Mouse (Mus musculus) kidney, adult 2 months (tissue): ENCODE measurements around the gene Cdk9.

Experiments used
- CTCF ChIP-seq: fragments of 200-500 bp; conservative IDR thresholded peaks from 2 replicates; pipeline ENCODE4 v1.5.1; 2011; ENCODE audit warnings: low read depth, mild to moderate bottlenecking, control low read depth, low read length, moderate library complexity, mixed read lengths; ENCODE audit not compliant: insufficient read depth, insufficient read length
- POLR2A ChIP-seq: fragments of 200-500 bp; IDR thresholded peaks from one replicate; pipeline ENCODE4 v1.6.1; 2011; ENCODE audit warnings: low read depth, low read length, control low read depth

DNA sequence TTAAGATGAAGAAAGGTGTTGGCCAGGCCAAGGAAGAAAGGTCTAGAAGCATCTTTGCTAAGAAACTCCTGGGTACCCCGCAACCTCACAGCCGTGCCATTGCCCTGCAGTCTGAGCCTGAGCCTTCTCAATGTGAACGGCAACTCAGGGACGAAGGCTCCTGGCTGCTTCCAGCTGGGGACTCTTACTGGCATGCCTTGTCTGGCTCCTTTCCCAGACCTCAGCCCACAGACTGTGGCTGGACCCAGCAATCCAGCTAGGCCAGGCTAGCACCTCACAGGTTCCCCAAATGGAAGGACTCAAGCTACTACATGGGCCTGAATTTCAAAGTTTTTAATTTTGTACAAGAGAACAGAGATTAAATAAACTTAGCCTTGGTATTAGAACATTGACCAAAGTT lies 49.0 kb upstream of the Cdk9 start:
- TF ChIP-seq CTCF = no peak
- no peak for TF ChIP-seq POLR2A
